Mouse (Mus musculus): ENCODE data around the gene Slf1.
A peak's percentile ranks its signal among the peaks of the same experiment; 100 is the strongest.
"Not testable (repeated sequence)": the region's sequence is repeated elsewhere in the genome, so short reads cannot be mapped to it uniquely, and the experiment has no call there.

The Slf1 gene

DNA sequence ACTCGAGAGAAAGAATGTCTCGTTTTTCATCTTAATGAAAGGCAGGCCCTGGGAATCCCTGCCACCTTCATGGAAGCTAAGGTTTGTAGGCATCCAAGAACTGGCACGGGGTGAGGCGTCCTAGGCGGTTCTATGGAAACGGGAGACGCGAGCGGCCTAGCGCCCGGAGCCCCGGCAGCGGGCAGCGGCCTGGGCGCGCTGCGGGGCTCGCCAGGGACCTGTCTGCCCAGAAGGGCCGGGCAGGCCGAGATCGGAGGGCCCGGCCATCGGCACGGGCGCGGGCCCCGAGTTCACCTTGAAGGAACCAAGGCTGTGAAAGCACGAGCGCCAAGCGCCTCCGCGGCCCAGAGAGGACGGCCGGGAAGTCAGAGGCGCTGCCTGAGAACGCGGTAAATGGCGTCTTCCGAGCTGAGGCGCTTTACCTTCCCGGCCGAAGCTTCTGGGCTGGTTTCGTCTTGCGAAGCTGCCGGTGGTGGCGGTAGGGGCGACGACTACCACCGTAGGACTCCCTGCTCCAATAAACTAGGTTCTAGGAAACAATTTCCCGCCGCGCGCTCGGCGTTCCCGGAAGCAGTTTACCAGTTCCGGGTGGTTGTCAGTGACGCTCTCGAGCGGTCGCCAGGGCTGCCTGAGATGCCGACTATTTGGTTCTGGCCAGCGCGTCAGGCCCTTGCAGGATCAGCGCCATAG lies at the start of gene Slf1, which contains the start of gene 2210408I21Rik:
Gene Slf1, minus strand, starts transcription at position 543 of the 690 bp plus-strand sequence.
Gene 2210408I21Rik, plus strand, starts transcription at position 610 of the 690 bp plus-strand sequence.
- peak; percentile 83 for DNase-seq (ENCODE audit: low read depth, low spot score)

DNA sequence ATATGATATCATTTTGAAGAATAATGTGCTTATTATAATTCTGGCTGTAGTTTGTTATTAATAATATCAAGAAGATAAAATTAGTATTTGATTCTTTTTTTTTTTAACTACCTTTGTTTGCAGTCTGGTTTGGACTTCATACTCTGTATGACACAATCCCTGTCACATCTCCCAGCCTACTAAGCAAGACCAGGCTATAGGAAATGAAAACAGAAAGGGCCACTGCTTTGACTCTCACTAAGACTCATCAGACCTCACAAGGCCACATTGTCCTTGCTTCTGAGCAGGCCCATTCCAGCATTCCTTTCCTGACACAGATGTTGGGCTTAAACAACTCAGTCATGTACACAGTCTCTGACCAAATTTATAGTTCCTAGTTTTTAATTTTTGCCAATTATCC lies 42.7 kb upstream of the Slf1 start:
- no peak for DNase-seq (ENCODE audit: low read depth, low spot score)

DNA sequence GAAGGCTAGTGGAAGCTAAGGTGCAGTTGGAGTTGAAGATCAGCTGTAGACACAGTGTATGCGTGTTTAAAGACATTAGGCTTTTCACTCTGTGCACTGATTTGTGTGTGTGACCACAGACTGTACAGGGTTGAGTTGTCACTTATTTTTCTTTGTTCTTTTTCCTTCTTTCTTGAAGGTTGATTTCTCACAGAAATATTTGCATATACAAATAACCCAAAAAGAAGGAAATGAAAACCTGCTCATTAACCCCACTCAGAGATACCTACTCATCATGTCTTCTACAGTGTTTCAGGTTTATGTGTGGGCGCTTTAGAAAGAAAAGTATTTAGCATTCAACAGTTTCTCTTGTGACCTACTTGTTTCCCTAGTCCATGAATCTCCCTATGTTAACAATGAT lies 5.6 kb upstream of the Slf1 start:
- DNase-seq (ENCODE audit: low read depth, low spot score), result no peak

DNA sequence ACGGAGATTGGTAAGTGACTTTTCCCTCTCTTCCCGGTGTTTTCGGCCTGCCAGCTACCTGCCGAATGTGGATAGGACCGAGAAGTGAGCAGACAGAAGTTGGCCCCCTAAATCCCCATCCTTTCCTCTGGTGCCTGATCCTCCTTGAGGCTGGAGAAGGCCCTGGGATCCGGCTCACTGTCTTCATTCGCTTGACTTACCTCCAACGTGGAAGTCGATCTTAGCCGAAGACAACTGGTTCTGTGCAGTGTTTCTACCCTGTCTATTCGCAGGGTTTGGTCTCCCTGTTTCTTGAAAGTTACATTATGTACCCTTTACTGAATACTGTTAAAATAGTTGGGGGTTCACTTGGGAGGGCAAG lies 328 bp upstream of the Slf1 start:
- no peak for DNase-seq (ENCODE audit: low read depth, low spot score)

DNA sequence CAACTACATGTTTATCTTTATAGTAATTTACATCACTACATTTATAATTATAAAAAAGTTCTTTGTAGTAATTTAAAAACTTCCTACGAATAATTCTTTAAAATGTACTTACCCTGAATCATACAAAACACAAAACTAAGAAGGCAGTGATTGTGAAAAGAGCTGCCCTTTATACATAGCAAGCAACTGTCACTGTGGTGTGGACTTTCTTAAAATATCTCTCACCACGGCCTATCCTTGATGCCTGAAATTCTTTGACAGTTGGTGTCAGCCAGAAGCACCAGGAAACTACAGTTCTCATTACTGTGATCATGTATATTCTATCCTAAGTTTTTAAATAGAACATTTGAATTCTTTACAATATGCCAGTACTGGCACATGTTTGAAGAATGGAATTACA lies 4.1 kb downstream of the Slf1 start:
- DNase-seq (ENCODE audit: low read depth, low spot score), result no peak

DNA sequence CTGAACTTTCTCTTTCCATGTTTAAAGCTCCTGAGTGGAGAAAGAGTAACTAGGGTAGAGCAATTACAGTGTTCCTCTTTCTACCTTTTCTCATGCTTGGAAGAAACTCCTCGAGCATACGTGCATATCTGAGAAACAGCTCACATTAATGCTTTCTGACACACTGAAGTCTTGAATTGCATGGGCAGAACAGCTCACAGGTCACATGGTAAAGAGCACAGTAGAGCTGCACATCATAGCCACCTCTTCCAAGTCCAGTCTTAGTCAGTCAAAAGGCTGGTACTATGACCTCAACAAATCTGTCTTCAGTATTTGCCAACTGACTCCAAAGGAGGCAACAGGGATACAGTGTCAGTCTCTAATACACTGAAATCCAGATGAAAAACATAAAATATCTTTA lies 7.0 kb downstream of the Slf1 start:
- DNase-seq (ENCODE audit: low read depth, low spot score), result no peak

DNA sequence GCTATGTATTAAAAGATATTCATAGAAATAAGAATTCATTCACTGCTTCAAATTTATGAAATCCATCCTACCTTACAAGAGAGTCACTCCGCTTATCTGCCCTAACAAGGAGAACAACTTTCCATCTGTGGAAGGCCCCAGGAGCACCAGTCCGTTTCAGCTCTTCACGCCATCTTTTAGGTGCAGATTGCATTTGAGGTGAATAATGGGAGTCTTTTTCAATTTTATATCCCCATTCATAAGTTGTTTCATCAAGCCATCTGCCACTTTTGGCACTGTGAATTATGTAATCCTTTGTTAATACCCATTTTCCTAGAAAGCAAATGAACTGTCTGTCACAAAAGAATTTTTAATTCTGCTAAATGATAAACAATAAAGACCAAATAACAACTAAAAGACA lies 10.1 kb downstream of the Slf1 start:
- no peak for DNase-seq (ENCODE audit: low read depth, low spot score)

DNA sequence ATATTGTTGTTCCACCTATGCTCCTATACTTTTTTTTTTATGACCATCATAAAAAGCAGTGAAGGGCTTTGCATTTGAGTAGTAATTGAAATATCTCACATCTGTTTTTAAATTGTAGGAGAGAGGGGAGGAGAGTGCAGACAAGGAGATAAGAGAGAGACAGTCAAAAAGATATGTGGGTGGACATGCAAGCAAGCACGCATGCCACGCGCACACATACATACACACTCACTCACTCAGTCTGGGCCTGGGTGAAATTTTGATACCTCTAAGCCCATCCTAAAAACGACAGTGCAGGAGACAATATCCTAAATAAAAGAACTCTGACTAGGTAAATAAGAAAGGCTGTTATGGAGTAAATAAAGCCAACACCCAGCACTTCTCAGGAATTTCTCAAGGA lies 16.6 kb downstream of the Slf1 start:
- DNase-seq (ENCODE audit: low read depth, low spot score), result no peak

DNA sequence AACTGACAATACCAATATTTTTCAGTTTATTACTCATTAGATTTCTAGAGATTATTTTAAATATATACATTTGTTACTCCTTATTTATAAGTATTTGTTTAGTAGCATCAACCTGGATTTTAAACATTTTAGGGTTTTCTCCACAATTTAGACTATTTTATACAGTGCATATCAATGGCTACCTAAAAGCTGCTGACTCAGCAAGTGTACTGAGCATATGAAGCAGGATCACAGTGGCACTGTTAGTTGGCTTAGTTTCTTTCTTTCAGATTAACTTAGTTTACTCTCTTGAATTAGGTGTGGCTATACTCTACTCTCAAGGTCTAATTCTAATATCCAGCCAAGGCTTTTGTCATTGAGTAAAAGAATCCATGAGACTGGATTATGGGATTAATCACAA lies 27.5 kb downstream of the Slf1 start:
- no peak for DNase-seq (ENCODE audit: low read depth, low spot score)

DNA sequence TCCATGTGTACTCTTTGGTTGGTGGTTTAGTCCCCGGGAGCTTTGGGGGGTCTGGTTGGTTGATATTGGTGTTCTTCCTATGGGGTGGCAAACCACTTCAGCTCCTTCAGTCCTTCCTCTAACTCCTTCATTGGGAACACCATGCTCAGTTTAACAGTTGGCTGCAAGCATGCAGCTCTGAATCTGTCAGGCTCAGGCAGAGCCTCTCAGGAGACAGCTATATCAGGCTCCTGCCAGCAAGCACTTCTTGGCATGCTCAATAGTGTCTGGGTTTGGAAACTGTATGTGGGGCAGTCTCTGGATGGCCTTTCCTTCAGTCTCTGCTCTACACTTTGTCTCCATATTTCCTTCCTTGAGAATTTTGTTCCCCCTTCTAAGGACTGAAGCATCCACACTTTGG lies 42.4 kb downstream of the Slf1 start:
- DNase-seq (ENCODE audit: low read depth, low spot score), result not testable (repeated sequence)

DNA sequence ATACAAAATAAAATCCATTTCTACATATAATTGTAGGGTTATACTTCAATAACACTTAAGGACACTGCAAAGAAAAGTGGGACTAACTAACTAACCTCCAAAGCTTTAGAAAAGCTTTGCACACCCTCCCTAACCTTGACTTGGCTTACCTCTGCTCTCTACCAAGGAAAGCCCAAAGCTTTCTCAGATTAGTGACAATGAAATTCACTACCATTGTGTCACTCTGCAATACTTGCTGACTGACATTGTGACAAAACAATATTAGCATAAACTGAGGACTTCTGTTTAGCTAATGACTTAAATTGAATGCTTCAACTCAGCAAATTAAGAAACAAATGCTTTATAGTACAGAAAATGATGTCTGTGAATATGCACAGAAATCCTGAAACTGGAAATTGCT lies 63.2 kb downstream of the Slf1 start:
- no peak for DNase-seq (ENCODE audit: low read depth, low spot score)

DNA sequence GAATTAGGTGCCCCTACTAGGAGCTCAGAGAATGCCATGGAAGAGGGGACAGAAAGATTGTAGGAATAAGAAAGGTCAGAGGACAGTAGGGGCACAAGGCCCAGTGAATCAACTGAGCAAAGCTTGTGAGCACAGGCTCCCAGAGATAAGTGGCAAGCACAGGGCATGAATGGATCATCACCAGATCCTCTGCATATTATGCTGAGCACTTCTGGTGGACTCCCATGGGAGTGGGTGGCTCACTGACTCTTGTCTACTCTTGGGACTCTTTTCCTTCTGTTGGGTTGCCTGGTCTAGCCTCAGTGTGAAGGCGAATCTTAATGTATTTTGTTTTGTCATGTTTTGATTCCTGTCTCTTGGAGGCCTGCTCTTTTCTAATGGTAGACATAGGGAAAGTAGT lies 66.4 kb downstream of the Slf1 start:
- no peak for DNase-seq (ENCODE audit: low read depth, low spot score)

DNA sequence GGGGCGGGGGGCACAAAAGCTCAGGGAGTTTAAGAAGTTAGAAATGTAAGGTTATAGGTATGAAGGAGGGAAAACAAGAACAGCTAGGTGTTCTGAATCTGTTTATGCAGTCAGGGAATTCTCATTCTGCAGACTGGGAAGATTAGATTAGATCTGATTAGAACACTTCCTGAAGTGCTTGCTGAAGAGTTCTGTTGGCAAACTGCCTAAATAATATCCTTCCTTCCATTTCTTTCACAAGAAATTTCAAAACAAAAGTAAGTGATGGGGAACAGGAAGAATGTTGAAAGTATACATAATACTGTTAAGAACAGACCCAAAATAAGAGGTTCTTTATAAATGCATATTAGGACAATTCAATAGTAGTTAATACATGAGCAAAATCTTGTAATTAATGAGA lies 72.1 kb downstream of the Slf1 start:
- DNase-seq (ENCODE audit: low read depth, low spot score), result no peak

DNA sequence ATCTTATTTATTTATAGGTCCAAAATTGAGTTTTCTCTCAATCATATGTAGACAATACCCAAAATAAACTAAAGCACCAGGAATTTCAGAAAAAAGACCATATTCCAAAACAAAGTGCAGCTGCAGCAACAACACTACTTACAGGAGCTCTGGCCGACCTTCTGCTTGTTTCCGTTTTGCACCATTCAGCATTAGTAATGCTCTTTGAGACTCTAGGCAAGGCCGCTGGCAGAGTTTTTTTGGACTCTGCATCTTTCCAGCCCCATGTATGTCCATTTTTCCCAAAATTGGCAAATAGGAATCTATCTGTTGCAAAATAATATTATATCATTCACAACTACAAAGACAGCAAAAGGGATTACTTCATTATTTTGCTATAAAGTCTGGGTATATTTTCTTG lies 85.5 kb downstream of the Slf1 start:
- no peak for DNase-seq (ENCODE audit: low read depth, low spot score)

DNA sequence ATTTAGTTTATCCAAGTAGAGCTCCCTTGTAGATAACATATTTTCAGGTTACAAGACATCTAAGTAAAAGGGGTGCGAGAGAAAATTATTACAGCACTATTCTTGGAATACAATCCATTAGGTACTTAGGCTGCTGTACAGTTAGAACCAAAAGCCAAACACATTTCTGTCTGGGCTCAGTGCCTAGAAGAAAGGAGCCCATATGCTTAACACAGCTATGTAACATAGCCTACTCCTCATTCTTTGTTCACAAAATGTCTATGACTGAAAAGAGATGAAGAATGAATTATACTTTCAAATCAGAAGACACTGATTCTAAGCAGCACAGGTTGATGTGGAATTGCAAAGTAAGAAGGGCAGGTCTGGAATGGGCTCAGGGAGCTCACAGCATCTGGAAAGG lies 86.8 kb downstream of the Slf1 start:
- no peak for DNase-seq (ENCODE audit: low read depth, low spot score)

DNA sequence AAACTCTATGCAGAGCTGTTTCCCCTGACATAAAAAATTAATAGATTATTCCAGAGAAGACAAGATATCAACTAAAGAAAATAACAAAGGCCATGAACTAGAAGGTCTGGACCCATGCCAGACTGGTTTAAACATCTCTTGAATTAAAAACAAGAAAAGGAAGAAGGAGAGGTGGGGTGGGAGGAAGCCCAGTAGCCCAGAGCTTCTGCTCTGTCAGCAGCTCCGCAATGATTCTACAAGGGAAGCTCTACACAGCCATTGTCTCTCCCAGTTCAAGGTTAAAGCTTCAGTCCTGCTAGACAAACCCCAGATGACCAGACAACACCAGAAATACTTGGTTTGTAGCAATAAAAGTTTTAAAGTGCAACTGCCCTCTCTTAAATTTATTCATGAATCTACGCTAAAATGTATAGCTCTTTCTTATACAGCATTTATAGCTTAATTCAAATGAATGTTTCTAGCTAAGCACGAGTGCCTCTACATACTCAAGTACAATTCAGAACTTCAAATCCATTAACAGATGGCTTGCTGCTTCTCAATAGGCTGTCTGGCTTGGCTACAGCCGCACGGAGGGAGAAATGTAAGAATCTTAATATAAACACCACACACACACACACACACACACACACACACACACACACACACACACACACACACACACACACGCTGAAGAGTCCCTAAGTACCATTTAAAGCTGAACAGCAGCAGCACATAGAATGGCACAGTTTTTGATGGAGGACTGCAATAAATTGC lies 87.9 kb downstream of the Slf1 start:
- no peak for DNase-seq (ENCODE audit: low read depth, low spot score)

DNA sequence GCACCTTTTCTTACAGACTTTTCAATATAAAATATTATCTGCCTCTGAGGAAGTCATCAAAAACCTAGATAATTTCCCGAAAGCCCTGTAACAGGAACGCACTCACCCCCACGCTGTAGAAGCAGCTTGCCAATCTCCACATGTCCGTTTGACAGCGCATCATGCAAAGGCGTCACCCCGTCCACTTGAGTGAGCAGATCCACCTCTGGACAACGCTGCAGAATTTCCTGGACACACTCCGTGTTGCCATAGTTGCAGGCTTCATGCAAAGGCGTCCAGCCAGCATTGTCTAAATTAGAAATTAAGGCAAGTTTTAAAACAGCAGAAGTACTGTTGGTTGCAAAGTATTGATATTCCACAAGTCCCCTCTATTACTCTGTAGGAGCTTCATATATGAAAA lies 88.9 kb downstream of the Slf1 start:
- no peak for DNase-seq (ENCODE audit: low read depth, low spot score)

DNA sequence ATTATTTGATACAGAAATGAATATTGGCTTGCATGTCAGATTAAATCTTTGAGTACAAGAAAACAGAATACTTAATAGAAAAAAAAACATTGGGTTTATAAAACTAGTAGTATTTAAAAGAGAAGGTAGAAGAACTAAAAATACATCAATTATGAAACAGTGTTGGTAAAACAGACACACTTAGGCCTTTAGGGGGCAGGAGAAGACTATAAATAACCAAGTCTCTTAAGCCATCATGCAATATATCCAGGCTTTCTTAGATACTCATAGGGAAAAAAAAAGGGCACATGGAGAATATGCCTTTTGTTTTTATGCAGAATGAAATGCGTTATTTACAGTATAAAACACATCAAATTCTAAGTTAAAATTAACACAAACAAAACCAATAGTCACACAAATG lies 89.9 kb downstream of the Slf1 start:
- peak; percentile 34 for DNase-seq (ENCODE audit: low read depth, low spot score)

DNA sequence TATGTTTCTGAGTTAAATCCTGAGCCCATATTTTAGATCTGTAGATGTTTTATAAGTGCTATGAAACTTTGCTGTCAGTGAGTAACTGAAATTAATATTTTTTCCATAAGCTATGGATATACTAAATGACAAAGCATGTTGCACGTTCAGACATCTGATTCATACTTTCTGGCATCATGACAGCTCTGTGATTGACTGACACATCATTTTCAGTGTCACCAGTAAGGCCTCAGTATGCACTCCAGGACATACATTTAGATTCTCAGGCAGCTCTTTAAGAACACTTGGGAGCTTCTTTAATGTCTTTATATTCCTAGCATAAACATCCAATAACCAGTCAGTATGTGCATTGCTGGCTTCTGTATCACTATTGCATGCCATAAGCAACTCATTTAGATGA lies 91.9 kb downstream of the Slf1 start:
- no peak for DNase-seq (ENCODE audit: low read depth, low spot score)

DNA sequence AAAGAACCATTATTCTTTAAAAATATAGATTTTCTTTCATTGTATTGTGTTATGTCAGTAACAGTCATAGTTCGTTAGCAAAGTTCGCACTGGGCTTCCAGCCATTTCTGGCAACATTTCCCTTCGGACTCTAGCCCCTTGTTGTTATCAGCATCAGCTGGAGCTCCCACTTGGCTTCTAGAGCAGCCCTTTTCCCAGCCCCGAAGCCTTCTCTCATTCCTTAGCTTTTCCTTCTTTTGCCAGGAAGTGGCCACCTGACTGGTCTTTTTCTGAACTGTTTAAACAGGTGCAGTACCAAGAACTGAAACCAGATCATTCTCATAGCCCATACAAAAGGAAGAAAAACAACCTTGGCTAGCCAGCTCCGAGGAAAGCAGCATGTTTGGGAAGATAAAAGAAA lies 105.7 kb downstream of the Slf1 start:
- DNase-seq (ENCODE audit: low read depth, low spot score), result no peak

DNA sequence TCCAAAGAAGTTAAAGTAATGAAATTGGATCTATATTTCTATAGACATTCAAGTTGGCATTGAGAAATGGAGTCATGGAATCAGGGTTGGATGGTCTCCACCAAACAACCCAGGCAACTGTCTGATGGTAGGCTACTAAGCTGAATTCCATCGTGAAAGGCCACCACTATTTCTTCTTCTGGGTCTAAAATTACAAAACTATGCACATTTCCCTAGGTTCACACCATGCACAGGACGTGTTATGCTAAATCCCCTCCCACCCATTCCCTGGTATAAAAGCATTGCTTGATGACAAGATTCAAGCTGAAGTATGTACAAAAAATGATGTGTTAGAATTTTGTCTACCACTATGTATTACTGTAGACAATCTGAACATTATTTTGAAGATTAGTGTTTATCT lies 116.4 kb downstream of the Slf1 start:
- no peak for DNase-seq (ENCODE audit: low read depth, low spot score)

DNA sequence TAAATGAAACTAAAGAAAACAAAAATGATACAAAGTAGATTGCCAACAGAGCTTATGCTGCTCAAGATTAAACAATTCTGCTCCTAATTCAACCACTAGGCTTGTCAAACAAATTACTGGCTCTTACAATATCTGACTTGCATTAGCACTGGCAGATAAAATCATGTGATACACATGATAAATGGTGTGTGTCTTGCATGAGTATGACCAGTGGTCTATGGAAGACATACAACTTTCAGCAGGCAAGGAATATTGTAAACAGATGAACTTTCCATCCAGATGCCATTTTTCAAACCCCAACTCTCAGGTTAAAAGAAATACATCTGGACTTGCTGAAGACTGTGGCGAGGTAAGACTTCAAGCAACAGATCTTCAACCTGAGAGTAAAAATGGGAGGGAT lies 131.6 kb downstream of the Slf1 start:
- DNase-seq (ENCODE audit: low read depth, low spot score), result no peak

DNA sequence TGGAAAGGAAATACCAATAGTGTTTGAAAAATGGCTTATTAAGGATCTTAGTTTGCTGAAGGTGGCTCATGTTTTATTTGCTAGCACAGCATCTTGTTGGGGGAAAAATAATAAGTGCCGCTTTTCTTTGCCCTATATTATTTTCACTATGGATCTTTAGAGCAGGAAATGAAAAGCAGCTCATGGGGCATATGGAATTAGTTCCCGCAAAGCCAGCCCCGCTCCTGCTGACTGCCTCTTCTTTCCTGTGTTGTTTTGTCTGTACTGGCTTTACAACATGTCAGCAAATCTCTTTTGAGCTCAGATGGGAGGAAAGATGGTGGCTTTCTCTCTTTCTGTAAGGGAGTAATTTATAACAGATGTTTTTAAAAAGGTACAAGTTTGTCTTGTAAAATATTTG lies 132.6 kb downstream of the Slf1 start:
- no peak for DNase-seq (ENCODE audit: low read depth, low spot score)

All from CD4-positive, CD25-positive, alpha-beta regulatory T cell, adult 2 months (primary cell).